ENCODE assay signal across 11 mouse cellular contexts in the genomic region with DNA sequence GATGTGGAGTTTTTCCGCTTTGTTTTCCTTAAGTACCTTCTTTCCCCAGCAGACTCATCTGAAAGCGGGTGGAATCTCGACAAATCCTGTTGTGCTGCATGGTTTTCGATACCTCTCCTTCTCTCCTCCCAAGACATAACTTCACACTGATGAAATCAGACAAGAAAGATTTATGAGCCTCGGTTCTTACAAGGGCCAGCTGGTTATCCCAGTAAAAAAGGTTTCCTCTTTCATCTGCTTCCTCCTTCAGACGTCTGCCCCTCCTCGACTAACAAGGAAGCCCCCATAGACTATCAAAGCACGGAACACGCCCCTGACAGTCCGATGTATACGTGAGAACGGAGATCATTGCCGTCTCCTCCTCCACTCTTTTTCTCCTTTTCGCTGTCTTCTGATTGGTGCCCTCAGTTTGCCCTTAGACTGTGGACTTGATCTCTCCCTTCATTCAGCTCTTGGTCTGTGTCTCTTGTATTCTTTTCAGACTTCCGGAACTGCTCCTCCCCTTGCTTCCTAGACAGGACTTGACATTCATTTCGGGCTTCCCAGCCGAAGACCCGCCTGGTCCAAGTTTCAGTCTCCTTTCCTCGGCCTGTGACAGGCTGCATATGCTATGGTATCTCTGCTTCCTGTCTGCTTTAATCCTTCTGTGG.
A peak's percentile ranks its signal among the peaks of the same experiment; 100 is the strongest.
DNase-seq lines count a peak whose midpoint lies in the region; ATAC-seq and TF ChIP-seq lines count a peak whose summit lies in the region.
"Had no signal": no experiment of that assay in that cellular context is flagged by ENCODE, and none has a peak within 500 bp of the region (broad histone marks: within the 10 kb centered on the region; RNA-seq: fewer than 3 reads in every experiment).

No protein-coding gene starts in this region.

- no peak overlapping the region; the same call in 1 of the 2 replicates for H3K4me3 ChIP-seq in heart, embryonic 16.5 days (ENCODE audit: low read length)
- peak overlapping the region; percentile 27 for H3K4me3 ChIP-seq in lung, embryonic 14.5 days (ENCODE audit: low read depth, low read length)
- H3K4me3 ChIP-seq: left cerebral cortex, adult 2 months had no signal

- peak overlapping the region; percentile 42 for H3K4me2 ChIP-seq in heart, embryonic 16.5 days (ENCODE audit: low read depth, low read length)
- H3K4me2 ChIP-seq in lung, embryonic 14.5 days, result peak overlapping the region; percentile 56

- intact Hi-C loops in heart, postnatal 25 days (cut with DNase I), result no loop called here

- DNase-seq in heart, postnatal 25 days (ENCODE audit: low spot score), result no peak
- peak; percentile 54 for DNase-seq in lung, embryonic 14.5 days
- no peak for DNase-seq in lung, postnatal 36 days
- peak; percentile 3 for DNase-seq in forelimb bud, embryonic 11.5 days (ENCODE audit: low read depth, low spot score)
- DNase-seq in mesoderm, embryonic 11.5 days (ENCODE audit: low read depth, low spot score), result peak; percentile 37
- no peak for DNase-seq in ovary, postnatal 36 days (ENCODE audit: low spot score)
- no peak for DNase-seq in cerebellum, adult 9-11 months
- DNase-seq: cerebellum, postnatal 10 days; forebrain, postnatal 0 days had no signal

- no peaks in the 10 kb centered on the region for H3K27me3 ChIP-seq in heart, embryonic 16.5 days (ENCODE audit: control insufficient read depth, insufficient read depth, low read length)
- no peaks in the 10 kb centered on the region for H3K27me3 ChIP-seq in lung, embryonic 14.5 days (ENCODE audit: insufficient read depth, low read length)

- H3K4me1 ChIP-seq in heart, embryonic 16.5 days (ENCODE audit: control insufficient read depth, insufficient read depth, low read length), result 0 out of 2 replicates have a peak, but pooled peaks cover 4% of the 10 kb centered on the region
- H3K4me1 ChIP-seq in lung, embryonic 14.5 days (ENCODE audit: insufficient read depth), result no peaks in the 10 kb centered on the region

- no peaks in the 10 kb centered on the region for H3K9me3 ChIP-seq in heart, embryonic 16.5 days (replicated peaks; ENCODE audit: control insufficient read depth, low read length)
- H3K9me3 ChIP-seq in lung, embryonic 14.5 days (ENCODE audit: low read depth, low read length), result no peaks in the 10 kb centered on the region

- WGBS in heart, embryonic 16.5 days, result 47% methylated on average over 19 of the region's 19 CpGs
- WGBS in lung, embryonic 14.5 days, result 32% methylated on average over 19 of the region's 19 CpGs

- no peaks in the 10 kb centered on the region for H3K36me3 ChIP-seq in heart, embryonic 16.5 days (ENCODE audit: control insufficient read depth, insufficient read depth)
- no peaks in the 10 kb centered on the region for H3K36me3 ChIP-seq in lung, embryonic 14.5 days (ENCODE audit: insufficient read depth)

- no peak overlapping the region for H3K9ac ChIP-seq in heart, embryonic 16.5 days (ENCODE audit: low read length)
- 0 out of 2 replicates have a peak overlapping the region, but pooled peaks have one; percentile 9 for H3K9ac ChIP-seq in lung, embryonic 14.5 days
- H3K9ac ChIP-seq: forebrain, postnatal 0 days had no signal

- H3K27ac ChIP-seq in heart, embryonic 16.5 days (ENCODE audit: low read length), result no peak overlapping the region
- H3K27ac ChIP-seq in lung, embryonic 14.5 days (ENCODE audit: low read depth), result no peak overlapping the region
- H3K27ac ChIP-seq: left cerebral cortex, adult 2 months had no signal

- TF ChIP-seq CTCF in lung, embryonic 14.5 days (IDR thresholded peaks at IDR 0.05; ENCODE audit: low read depth), result no peak

- ATAC-seq in heart, embryonic 16.5 days (replicated peaks; ENCODE audit: extremely low read depth, insufficient read depth, low FRiP score), result no peak
- ATAC-seq in lung, embryonic 14.5 days (ENCODE audit: insufficient read depth), result peak; percentile 79
- ATAC-seq: forebrain, postnatal 0 days had no signal

Comparison
In these comparisons a context has a peak if more than half of its experiments do, and no peak if none do; other contexts are left out.
1. DNase-seq: peak in lung, embryonic 14.5 days (single experiment), forelimb bud, embryonic 11.5 days (single experiment) and mesoderm, embryonic 11.5 days (single experiment); none in heart, postnatal 25 days (single experiment), lung, postnatal 36 days (single experiment), ovary, postnatal 36 days (single experiment) and cerebellum, adult 9-11 months (single experiment).